Comparison of ENCODE assay signal across 8 mouse cellular contexts in the genomic region with DNA sequence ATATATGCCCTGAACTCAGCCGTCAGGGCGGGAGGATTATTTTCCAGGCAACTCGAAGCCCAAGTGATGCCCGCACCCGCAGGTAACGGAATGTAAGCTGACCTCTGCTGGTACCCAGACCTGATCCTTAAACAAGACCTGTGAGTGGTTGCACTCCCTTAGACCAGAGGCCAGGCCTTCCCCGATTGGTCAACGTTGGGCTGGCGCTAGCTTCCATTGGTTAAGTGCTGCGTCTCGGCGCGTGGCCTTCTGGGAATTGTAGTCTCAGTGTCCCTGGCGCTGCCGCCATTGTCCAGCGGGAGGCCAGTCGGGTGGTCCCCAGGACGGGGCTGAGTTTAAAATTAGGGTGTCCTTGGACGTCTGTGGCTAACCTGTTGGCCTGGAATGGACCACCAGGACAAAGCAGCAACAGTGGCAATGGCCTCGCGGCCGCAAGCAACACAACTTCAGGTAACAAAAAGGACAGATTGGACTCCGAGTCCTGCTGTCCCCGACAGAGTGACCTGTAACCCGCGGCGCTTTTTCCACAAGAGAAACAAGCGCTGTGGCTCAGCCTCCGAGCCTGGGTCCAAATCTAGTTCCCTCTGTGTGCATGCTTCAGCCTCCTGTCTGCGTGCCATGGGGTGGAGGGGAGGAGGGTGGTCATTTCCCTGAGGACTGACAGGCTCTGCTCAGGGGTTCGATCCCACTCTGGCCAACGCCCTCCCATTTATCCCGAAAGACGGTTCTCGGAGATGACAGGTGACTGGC. TPM values are rescaled to one million over a fixed set of nuclear protein-coding genes. Genes with fewer than 3 reads are reported as not detected.
DNase-seq lines count a peak whose midpoint lies in the region; ATAC-seq lines count a peak whose summit lies in the region.

A gene (plus strand): TSS at position 267 of the 750 bp plus-strand sequence.

- WGBS in heart, embryonic 13.5 days = 1% methylated on average over 35 of the region's 35 CpGs
- 1% methylated on average over 35 of the region's 35 CpGs for WGBS in liver, embryonic 12.5 days (ENCODE audit: insufficient replicate concordance)
- WGBS in stomach, embryonic 15.5 days = 1% methylated on average over 35 of the region's 35 CpGs

- peak within 1 kb of the TSS; percentile 88 for H3K9ac ChIP-seq in heart, embryonic 13.5 days
- H3K9ac ChIP-seq in liver, embryonic 12.5 days = peak within 1 kb of the TSS; percentile 68
- peak within 1 kb of the TSS; percentile 47 for H3K9ac ChIP-seq in stomach, embryonic 15.5 days

- DNase-seq in CD4-positive, CD25-positive, alpha-beta regulatory T cell, adult 2 months (ENCODE audit: low read depth, low spot score) = peak; percentile 91
- peak; percentile 66 for DNase-seq in fat pad, adult 2 months (ENCODE audit: extremely low read depth, low read depth, low spot score)
- peak; percentile 96 for DNase-seq in kidney, postnatal 10 days
- DNase-seq in natural killer cell, adult 2 months (ENCODE audit: low spot score in 2 of 2) = peak; percentile 84 to 87

- H3K9me3 ChIP-seq in heart, embryonic 13.5 days = no peaks in the 10 kb centered on the region
- no peaks in the 10 kb centered on the region for H3K9me3 ChIP-seq in liver, embryonic 12.5 days (replicated peaks)
- no peaks in the 10 kb centered on the region for H3K9me3 ChIP-seq in stomach, embryonic 15.5 days

- H3K27ac ChIP-seq in brown adipose tissue, adult 24 weeks (replicated peaks; ENCODE audit: low read depth, low read length) = peak within 1 kb of the TSS; percentile 21; the same call in 1 of the 2 replicates
- 0 out of 2 replicates have a peak within 1 kb of the TSS, but pooled peaks have one; percentile 20 for H3K27ac ChIP-seq in heart, embryonic 13.5 days (replicated peaks)
- peak within 1 kb of the TSS; percentile 48; the same call in 1 of the 2 replicates for H3K27ac ChIP-seq in liver, embryonic 12.5 days
- no peak within 1 kb of the TSS for H3K27ac ChIP-seq in stomach, embryonic 15.5 days

- peak within 1 kb of the TSS; percentile 88 for H3K4me2 ChIP-seq in heart, embryonic 13.5 days
- peak within 1 kb of the TSS; percentile 87 for H3K4me2 ChIP-seq in liver, embryonic 12.5 days
- H3K4me2 ChIP-seq in stomach, embryonic 15.5 days = peak within 1 kb of the TSS; percentile 84

- ATAC-seq in heart, embryonic 13.5 days (ENCODE audit: extremely low read depth, insufficient number of reproducible peaks, low FRiP score, low TSS enrichment) = peak; percentile 98
- peak; percentile 100 for ATAC-seq in liver, embryonic 12.5 days
- peak; percentile 100 for ATAC-seq in stomach, embryonic 15.5 days (ENCODE audit: insufficient read depth, low FRiP score, low read depth)

- no peaks in the 10 kb centered on the region for H3K27me3 ChIP-seq in heart, embryonic 13.5 days (replicated peaks)
- H3K27me3 ChIP-seq in liver, embryonic 12.5 days (replicated peaks) = no peaks in the 10 kb centered on the region
- H3K27me3 ChIP-seq in stomach, embryonic 15.5 days (replicated peaks) = no peaks in the 10 kb centered on the region

- H3K4me3 ChIP-seq in brown adipose tissue, adult 24 weeks (ENCODE audit: insufficient read depth, low read depth, low read length) = peak within 1 kb of the TSS; percentile 85
- peak within 1 kb of the TSS; percentile 69 for H3K4me3 ChIP-seq in heart, embryonic 13.5 days
- peak within 1 kb of the TSS; percentile 68 for H3K4me3 ChIP-seq in liver, embryonic 12.5 days
- H3K4me3 ChIP-seq in stomach, embryonic 15.5 days (replicated peaks) = peak within 1 kb of the TSS; percentile 70

- H3K4me1 ChIP-seq in brown adipose tissue, adult 24 weeks (ENCODE audit: control insufficient read depth, insufficient read depth, insufficient read length, low read length) = peaks cover 3% of the 10 kb centered on the region; the same call in 1 of the 2 replicates
- H3K4me1 ChIP-seq in heart, embryonic 13.5 days = peaks cover 8% of the 10 kb centered on the region
- peaks cover 19% of the 10 kb centered on the region for H3K4me1 ChIP-seq in liver, embryonic 12.5 days
- H3K4me1 ChIP-seq in stomach, embryonic 15.5 days = peaks cover 5% of the 10 kb centered on the region; the same call in 1 of the 2 replicates

- peaks cover 27% of the 10 kb centered on the region for H3K36me3 ChIP-seq in heart, embryonic 13.5 days
- peaks cover 8% of the 10 kb centered on the region for H3K36me3 ChIP-seq in liver, embryonic 12.5 days
- H3K36me3 ChIP-seq in stomach, embryonic 15.5 days = peaks cover 16% of the 10 kb centered on the region

RNA-seq across cellular contexts. Expression of the gene that starts here (rescaled TPM):
- 2.0 and 2.5 TPM in 2 replicates for polyA plus RNA-seq in brown adipose tissue, adult 24 weeks (2012; ENCODE audit: insufficient read depth, insufficient read length, missing spikeins)
- 2.3 and 3.2 TPM in 2 replicates for polyA plus RNA-seq in heart, embryonic 13.5 days (2015; fragmentation: Nextera tagmentation; extraction: Ambion mirVana)
- 0.86 and 1.0 TPM in 2 replicates for polyA plus RNA-seq in liver, embryonic 12.5 days (2016; fragmentation: Nextera tagmentation; extraction: Ambion mirVana)
- polyA plus RNA-seq in stomach, embryonic 15.5 days (2015; fragmentation: Nextera tagmentation; extraction: Ambion mirVana) = 3.4 and 3.6 TPM in 2 replicates
